Mouse (Mus musculus): Measurements from ENCODE around the gene Akr1b8.
"Not testable (repeated sequence)": the region's sequence is repeated elsewhere in the genome, so short reads cannot be mapped to it uniquely, and the experiment has no call there.

Gene Akr1b8

DNA sequence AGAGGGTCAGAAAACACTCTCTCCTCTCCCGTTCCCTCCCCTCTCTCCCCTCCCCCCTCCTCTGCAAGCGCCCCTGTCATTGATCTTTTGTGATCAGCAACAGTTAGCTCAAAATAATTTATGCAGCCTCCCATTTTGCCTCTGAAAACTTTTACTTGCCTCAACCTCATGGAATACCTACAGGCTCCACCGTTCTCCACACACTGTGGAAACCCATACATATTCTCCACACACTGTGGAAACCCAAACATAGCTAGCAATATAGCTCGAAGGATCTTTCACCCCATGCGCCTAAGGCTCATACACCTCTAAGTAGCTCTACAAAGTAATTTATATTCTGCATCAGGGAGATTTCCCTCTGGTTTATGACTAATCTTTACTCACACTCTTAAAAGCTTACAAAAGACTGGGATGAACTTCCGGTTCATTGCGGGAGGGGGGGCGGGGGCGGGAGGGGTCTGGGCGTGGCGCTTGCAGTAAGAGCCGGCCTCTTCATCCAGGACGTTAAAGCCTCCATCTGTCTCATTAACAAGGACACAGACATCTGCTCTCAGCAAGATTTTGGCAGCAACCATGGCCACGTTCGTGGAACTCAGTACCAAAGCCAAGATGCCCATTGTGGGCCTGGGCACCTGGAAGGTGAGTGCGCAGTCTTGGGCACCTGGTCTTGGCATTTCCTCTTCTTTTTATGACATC is at the start of gene Akr1b8:
TSS of gene Akr1b8 (plus strand) at position 462 of the 696 bp plus-strand sequence.
- DNase-seq (ENCODE audit: low spot score), result no peak

GRCm38 (mm10) chr6:34304675-34305241 is 49.2 kb upstream of the Akr1b8 start:
- DNase-seq (ENCODE audit: low spot score), result no peak

DNA sequence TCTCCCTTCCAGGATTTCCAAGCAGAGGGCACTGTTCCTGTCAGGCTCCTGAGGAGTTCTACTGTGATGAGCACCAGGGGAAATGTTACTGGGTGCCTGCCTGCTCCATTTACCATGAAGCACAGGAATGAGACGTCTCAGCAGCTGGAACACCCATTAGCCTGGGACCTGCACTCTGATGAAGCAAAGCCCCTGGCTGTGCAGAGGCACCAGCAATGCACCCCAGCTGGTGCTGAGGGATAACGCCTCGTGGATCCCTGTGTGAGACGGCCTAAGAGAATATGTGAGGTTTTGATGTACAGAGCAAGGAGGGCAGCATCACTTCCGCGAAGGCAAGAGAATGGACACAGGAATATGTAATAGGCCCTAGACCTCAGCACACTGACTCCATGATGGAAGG is 47.1 kb upstream of the Akr1b8 start:
- DNase-seq (ENCODE audit: low spot score), result no peak

- no peak for DNase-seq (ENCODE audit: low spot score)
These were observed 44.4 kb upstream of the Akr1b8 start for GRCm38 (mm10) chr6:34309526-34309925.

DNA sequence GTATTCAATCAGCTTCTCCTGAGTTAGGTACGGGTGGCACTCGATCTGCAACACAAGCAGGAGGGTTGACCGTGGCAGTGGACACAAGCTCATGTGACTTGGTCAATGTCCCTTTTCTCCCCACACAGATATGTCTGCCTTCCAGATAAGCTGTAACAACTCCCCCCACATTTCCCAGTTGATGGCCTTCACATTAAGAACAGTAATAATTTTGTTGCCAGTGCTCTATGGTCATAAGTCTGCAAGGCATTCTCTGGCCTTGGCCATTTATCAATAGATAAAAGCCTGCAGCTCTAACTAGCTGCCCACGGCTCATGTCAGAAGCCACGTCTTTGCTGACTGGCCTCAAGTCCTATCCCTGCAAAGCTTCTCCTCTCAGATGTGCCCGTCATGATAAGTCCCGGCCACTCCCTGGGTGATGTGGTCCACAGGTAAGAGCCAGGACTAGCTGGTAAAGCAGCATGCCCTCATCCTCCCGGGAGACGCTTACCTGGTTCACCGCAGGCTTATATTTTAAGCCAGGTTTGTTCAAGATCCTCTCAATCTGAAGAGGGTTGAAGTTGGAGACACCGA is 43.8 kb upstream of the Akr1b8 start:
- no peak for DNase-seq (ENCODE audit: low spot score)

DNA sequence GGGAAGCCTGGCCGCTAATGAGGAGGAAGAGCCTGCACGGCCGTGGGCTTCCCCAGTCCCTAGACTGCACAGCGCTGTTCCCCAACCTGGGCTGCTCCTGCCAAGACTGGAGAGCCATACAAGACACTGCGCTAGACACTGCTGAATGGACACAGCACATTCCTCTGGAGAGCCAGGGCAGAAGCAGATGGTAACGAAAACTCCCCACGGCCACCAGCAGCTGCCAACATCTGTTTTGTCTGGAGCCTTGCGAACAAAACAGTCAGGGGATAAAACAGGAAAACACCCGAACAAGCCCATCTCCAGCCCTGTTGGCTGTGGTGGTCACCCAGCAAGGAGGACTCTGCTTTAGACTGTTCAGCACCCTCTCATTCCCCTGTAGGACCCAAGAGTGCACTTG is 40.5 kb upstream of the Akr1b8 start:
- no peak for DNase-seq (ENCODE audit: low spot score)

- no peak for DNase-seq (ENCODE audit: low spot score)
These were observed 40.0 kb upstream of the Akr1b8 start for GRCm38 (mm10) chr6:34313921-34314320.

DNA sequence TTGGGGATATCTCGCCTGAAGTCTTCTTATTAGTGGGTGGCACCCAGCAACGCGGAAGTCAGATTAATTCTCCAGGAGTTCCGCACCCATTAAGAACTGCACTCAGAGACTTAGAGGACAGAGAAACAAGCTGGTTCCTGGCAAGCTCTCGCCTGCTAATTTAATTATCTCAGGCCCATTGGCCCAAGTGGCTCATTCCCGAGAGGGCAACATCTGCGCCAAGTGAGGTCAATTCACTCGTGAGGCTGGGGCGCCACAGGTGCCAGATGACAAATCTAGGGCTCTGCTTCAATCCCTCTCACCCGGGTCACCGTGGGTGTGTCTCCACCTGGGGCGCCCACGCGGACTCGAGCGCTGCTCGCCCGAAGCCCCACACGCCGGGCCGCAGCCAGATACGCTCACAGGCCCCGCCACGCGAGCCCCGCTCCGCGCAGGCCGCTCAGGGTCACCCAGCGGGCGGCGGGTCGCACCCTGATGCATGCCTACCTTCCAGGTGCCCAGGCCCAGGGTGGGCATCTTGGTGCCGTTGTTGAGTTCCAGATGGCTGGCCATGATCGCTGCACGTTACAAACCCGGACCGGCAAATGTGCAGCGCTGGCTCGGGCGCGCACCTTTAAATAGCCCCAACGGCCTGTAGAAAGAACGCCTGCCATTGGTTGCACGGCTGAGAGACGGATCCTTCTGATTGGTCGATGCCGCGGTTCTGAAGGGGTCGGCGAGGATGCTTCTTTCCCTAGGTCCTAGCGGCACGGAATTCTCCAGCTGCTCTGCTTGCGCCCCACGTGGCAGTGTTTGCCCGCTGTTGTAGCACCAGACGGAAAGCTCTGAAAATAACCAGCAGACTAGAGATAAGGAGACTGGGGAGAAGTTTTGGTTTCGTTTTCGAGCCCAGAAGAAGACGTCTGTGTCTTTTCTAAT is 36.8 kb upstream of the Akr1b8 start, which contains the start of gene Akr1b3:
TSS of gene Akr1b3 (minus strand) at position 625 of the 918 bp plus-strand sequence.
- DNase-seq (ENCODE audit: low spot score), result peak; percentile 73

DNA sequence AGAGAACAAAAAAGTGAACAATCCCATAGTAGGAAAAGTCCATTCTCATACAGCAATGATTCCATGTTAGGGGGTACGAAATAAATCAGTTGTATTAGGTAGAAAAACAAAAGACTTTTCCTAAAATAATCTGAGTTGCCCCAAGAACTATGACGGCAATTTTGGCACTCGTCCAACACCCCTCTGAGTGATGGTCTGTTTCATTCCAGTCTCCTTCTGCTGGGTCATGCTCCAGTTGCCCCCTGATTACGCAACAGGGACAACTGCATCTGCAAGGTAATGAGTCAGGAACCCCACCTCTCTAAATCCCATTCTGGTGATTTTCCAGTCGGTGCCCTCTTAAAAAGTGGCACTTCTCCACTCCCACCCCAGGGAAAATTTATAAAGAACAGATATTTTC is 35.7 kb upstream of the Akr1b8 start:
- no peak for DNase-seq (ENCODE audit: low spot score)

DNA sequence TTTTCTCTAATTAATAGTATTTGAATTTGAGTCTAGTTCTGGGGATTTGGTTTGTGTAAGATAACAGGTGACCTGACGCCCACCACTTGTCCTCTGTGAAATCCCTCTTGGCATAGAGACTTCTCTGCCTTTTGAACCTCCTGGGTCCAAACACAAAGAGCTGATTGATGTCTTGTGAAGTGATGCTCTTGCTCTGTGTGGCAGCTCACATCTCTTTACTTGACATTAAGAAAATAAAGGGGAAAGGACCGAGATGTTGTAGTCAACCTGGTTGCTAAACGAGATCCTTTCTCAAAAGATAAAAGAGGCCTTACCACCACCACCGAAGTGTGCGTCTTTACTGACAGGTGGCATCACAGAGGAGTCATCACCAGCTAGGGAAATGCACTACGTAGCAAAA is 35.3 kb upstream of the Akr1b8 start:
- no peak for DNase-seq (ENCODE audit: low spot score)

DNA sequence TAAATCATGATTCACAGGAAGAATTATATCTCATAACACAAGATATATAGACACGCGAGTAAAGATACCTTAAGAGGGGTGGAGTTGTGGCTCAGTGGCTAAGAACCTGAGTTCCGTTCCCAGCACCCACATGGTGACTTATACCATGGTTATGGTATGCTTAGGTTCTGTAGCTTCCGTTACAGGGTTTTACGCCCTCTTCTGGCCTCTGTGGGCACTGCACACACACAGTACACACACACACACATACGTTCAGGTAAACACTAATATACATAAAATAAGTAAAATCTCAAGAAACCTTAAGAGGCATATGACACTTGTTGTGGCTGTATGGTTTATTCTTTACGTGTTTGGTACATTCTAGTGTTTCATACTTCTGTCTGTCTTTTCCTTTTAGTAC is 31.8 kb upstream of the Akr1b8 start:
- DNase-seq (ENCODE audit: low spot score), result no peak

DNA sequence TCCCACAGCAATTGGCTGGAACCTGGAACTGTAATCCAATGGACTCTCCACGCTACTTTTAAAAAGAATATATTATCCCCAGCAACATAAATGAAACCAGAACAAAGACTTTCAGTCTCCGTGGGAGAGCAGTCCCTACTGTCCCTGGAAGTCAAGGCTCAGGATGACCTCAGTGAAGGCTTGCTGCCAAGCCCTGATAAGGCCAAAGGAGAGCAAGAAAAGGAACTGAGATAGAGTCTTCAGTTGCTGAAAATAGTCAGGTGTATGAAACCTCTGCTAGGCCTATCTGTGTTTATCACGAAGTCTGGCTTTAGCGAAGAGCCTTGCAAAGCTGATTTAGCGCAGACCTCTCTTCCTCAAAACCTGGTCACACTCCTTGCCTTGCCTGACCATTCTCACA is 22.5 kb upstream of the Akr1b8 start:
- DNase-seq (ENCODE audit: low spot score), result no peak

- not testable (repeated sequence) for DNase-seq (ENCODE audit: low spot score)
These were observed 22.1 kb upstream of the Akr1b8 start for GRCm38 (mm10) chr6:34331804-34332203.

DNA sequence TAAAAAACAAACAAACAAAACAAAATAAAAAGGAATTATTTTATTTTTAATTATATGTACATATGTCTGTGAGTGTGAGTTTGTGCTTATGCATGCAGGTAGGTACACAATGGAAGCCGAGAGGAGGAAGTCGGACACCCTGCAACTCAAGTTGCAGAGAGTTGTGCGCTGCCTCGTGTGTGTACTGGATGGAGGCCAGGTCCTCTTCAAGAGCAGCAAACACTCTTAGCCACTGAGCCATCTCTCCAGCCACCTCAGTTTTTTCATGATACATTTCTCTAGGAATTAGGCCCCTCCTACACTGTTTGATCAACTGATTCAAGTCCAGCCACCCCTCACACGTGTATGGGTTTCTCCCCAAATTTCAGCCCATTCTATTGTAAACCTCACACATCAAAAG is 19.2 kb upstream of the Akr1b8 start:
- DNase-seq (ENCODE audit: low spot score), result no peak

- DNase-seq (ENCODE audit: low spot score), result no peak
These were observed 16.1 kb upstream of the Akr1b8 start for GRCm38 (mm10) chr6:34337799-34338198.

DNA sequence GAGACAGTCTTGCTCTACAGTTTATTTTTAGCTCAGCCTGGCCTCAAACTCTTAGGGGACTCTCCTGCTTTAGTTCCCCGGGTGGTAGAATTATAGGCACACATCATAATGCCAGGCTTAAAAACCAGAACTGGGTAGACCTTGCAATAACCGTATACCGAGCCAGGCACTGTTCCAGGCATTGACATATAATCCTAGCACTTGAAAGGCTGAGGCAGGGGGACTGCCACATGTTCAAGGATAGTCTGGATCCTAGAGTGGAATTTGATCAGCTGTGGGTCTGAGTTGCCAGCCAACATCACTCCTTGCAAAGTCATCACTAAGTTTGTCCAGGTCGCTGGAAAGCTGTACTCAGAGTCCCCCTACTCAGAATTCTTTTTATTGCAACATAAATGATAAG is 11.9 kb upstream of the Akr1b8 start:
- DNase-seq (ENCODE audit: low spot score), result no peak

GRCm38 (mm10) chr6:34342476-34342875 is 11.4 kb upstream of the Akr1b8 start:
- DNase-seq (ENCODE audit: low spot score), result no peak

- no peak for DNase-seq (ENCODE audit: low spot score)
These were observed 10.5 kb upstream of the Akr1b8 start for GRCm38 (mm10) chr6:34343426-34343825.

GRCm38 (mm10) chr6:34344135-34344850 is 9.6 kb upstream of the Akr1b8 start:
- no peak for DNase-seq (ENCODE audit: low spot score)

DNA sequence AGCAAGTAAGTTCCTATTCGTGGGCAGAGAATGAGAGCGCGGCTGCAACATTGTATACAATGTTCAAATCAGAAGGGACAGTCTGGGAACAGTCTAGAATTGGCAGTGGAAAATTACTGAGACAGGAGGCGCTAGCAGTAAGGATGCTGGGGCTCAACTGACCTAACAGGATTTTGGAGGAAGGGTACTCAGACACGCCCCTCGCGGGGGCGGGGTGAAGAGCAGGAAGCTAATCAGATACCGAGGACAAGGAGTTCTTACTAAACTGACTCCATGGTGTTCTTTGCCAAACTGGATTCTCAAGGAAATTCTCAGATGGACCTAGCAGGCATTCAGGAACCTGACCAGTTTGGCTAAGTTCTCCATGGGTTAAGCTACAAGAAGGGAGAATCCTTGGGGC is 9.0 kb upstream of the Akr1b8 start:
- no peak for DNase-seq (ENCODE audit: low spot score)

DNA sequence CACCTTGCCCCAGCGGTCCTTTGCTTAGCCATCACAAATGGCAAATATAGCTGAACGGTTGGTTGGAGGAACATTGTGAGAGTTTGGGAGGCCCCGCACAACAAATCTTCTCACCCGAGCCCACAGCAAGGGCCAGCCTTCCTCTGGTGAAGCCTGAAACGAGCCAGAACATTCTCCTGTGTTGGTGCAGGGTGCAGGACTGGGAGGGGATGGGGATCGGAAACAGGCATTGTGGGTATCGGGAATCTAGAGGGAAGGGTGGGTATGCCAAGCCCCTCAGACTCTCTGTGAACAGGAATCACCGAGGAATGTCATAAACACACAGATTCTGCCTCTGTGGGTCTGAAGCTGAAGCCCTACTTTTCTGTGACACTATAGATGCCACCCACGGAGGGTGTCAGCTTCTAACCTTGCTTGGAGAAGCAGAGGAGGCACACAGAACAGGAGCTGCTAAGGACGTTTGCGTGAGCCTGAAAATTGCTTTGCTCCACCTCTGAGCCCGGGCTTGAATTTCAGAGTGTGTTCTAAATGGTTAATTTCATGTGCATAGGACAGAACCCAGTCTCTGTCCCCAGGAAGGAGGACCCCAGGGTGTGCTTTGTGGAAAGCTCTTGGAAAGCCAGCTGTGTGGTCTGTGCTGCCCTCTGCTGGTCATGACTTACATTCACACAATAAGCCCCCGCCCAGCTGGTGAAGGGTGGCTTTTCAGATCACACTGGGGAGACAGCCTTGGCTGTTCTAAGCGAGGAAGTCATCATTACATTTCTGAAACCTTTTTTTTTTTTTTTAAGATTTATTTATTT is 7.6 kb upstream of the Akr1b8 start:
- DNase-seq (ENCODE audit: low spot score), result peak; percentile 74

Data from layer of hippocampus, adult 9-10 months (tissue).